Mouse (Mus musculus): Measurements from ENCODE around the gene Plxnd1.

DNA sequence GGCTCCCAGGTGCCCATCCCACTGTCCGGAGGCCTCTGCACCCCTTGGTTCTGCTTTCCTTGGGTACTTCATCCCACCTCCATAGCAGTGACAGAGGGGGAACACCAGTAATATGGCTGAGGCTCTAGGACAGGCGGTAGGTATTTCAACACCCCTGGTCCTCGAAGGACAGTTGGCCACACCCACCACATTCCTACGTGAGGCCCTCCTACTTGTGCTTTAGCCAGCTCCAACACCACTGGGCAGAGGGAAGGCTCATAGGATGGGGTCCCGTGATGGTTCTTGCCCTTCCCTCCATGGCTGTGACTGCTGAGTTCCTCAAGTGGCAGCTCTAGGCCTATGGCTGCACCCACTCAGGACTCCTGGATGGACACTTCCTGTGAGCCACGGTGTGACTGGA is 70.0 kb downstream of the Plxnd1 start:
- TF ChIP-seq GATA1 (IDR thresholded peaks at IDR 0.05; ENCODE audit: low read length) (no peak), TAL1 (IDR thresholded peaks at IDR 0.05; ENCODE audit: low read length) (no peak)
